Mouse (Mus musculus) liver, embryonic 14.5 days (tissue): ENCODE measurements around the gene Map3k21. TPM values are rescaled to one million over a fixed set of nuclear protein-coding genes. Genes with fewer than 3 reads are reported as not detected.

Source experiments
- ATAC-seq: fragments of 200-750 bp; cut with Nextera tagmentation; 2 replicates; pipeline ENCODE4 v1.8.0; 2017; ENCODE audit warnings: moderate number of reproducible peaks, mild to moderate bottlenecking, moderate library complexity; ENCODE audit not compliant: insufficient read depth
- DNase-seq, 3 experiments: peaks; one replicate each; pipeline ENCODE4 v3.0.0-alpha.2; 2012 to 2013; ENCODE audit warnings: low read depth in 3 of 3, low spot score in 3 of 3
- H3K27ac ChIP-seq: fragments of 300-500 bp; sonication (generic); 2 replicates; pipeline ENCODE4 v1.5.1; 2014; ENCODE audit warnings: moderate library complexity, mild to moderate bottlenecking, control low read depth, inconsistent platforms
- H3K27me3 ChIP-seq: fragments of 300-500 bp; sonication (generic); 2 replicates; pipeline ENCODE4 v1.6.1; 2014; ENCODE audit warnings: mild to moderate bottlenecking, low read length, moderate library complexity; ENCODE audit not compliant: control insufficient read depth, insufficient read depth
- H3K36me3 ChIP-seq: fragments of 300-500 bp; sonication (generic); replicated peaks from 2 replicates; pipeline ENCODE4 v1.6.1; 2014; ENCODE audit warnings: low read depth; ENCODE audit not compliant: control insufficient read depth, insufficient read depth
- H3K4me1 ChIP-seq, 2 experiments: fragments of 200-500 bp in 1 of 2; fragments of 300-500 bp in 1 of 2; sonication (generic) in 1 of 2; replicated peaks; 2 replicates each; pipeline ENCODE4 v1.6.1; 2012 to 2014; ENCODE audit warnings: antibody characterized with exemption in 1 of 2, inconsistent platforms in 1 of 2, low read length in 1 of 2; ENCODE audit not compliant: control insufficient read depth in 2 of 2, insufficient read depth in 2 of 2
- H3K4me2 ChIP-seq: fragments of 300-500 bp; sonication (generic); 2 replicates; pipeline ENCODE4 v1.6.1; 2014; ENCODE audit warnings: low read depth, mild to moderate bottlenecking, control low read depth, moderate library complexity
- H3K4me3 ChIP-seq, 2 experiments: fragments of 200-500 bp in 1 of 2; fragments of 300-500 bp in 1 of 2; sonication (generic) in 1 of 2; 2 replicates each; pipeline ENCODE4 v1.5.1; 2012 to 2014; ENCODE audit warnings: low read depth in 2 of 2, low read length in 2 of 2, mild to moderate bottlenecking in 2 of 2, control low read depth in 1 of 2, inconsistent platforms in 1 of 2, moderate library complexity in 1 of 2; ENCODE audit not compliant: insufficient read depth in 1 of 2
- H3K9ac ChIP-seq: fragments of 300-500 bp; sonication (generic); replicated peaks from 2 replicates; pipeline ENCODE4 v1.6.1; 2014; ENCODE audit warnings: mild to moderate bottlenecking, control low read depth, moderate library complexity
- H3K9me3 ChIP-seq: fragments of 300-500 bp; sonication (generic); 2 replicates; pipeline ENCODE4 v1.6.1; 2016; ENCODE audit warnings: low read length, mixed read lengths; ENCODE audit not compliant: control insufficient read depth
- CTCF ChIP-seq: IDR thresholded peaks from 2 replicates; pipeline ENCODE4 v1.5.1; 2016; ENCODE audit warnings: antibody characterized with exemption, low read depth, control low read depth
- EP300 ChIP-seq: IDR thresholded peaks from 2 replicates; pipeline ENCODE4 v1.6.1; 2016; ENCODE audit warnings: antibody characterized with exemption, low read depth
- WGBS: fragments of 180-500 bp; shearing (Covaris S2); extraction: QIAGEN DNeasy Blood & Tissue Kit; methylation state at CpG from one replicate; pipeline ENCODE4 v1.1.7; 2014; ENCODE audit not compliant: insufficient replicate concordance; 5-methylcytosine and 5-hydroxymethylcytosine counted together
- polyA plus RNA-seq, 2 experiments: library from polyadenylated mRNA; depleted of rRNA in 1 of 2; stranded (reverse) in 1 of 2; unstranded in 1 of 2; fragments of >200 nt; fragmentation: Nextera tagmentation in 1 of 2; extraction: Ambion mirVana in 1 of 2; gene quantifications; 2 replicates each; pipeline versions ENCODE4 v1.2.1 to v1.2.3; 2012 to 2014

Map3k21 gene
- polyA plus RNA-seq, 2 experiments: 0.01 to 0.04 TPM

- TF ChIP-seq EP300: no peak
- TF ChIP-seq CTCF: no peak
- H3K4me1 ChIP-seq: peaks cover 0 to 3% of the 10 kb centered on the region in 2 experiments; a peak in 1 of 4 replicates
- H3K9ac ChIP-seq: no peak overlapping the region
- H3K9me3 ChIP-seq: no peaks in the 10 kb centered on the region
- peaks cover 38% of the 10 kb centered on the region for H3K27me3 ChIP-seq
- H3K27ac ChIP-seq: no peak overlapping the region
- no peaks in the 10 kb centered on the region for H3K36me3 ChIP-seq
- ATAC-seq (no peak), DNase-seq (no peak)
- H3K4me2 ChIP-seq: no peak overlapping the region
- 53% methylated on average over 4 of the region's 4 CpGs for WGBS
- no peak overlapping the region for H3K4me3 ChIP-seq
Observed at GRCm38 (mm10) chr8:125913206-125913605, 3.0 kb downstream of the Map3k21 start.

DNA sequence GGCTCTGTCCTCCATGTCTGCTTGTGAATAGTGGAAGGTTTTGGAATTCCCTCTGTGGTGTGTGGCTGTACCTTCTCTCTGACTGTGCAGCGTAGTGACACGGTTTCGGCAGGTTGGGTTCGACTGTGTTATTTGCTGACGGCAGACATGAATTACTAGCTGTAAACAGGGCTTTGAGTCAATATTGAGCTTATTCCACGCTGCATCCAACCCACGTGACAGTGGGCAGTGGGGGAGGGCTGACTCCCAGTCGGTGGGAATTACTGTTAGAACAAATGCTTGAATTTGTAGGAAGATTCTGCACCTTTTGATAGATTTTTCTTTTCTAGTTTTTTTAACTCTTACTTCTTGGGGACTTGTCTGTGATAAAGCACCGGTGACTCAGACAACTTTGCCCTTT is 4.1 kb downstream of the Map3k21 start:
- Histone ChIP-seq H3K27ac (no peak overlapping the region), H3K36me3 (no peaks in the 10 kb centered on the region), H3K9me3 (no peaks in the 10 kb centered on the region), H3K4me1 (peaks cover 0 to 3% of the 10 kb centered on the region in 2 experiments; a peak in 2 of 4 replicates), H3K9ac (no peak overlapping the region), H3K4me3 (no peak overlapping the region), H3K4me2 (no peak overlapping the region), H3K27me3 (peaks cover 30% of the 10 kb centered on the region)
- no peak for DNase-seq
- no peak for ATAC-seq
- TF ChIP-seq CTCF (no peak), EP300 (no peak)
- WGBS: 65% methylated on average over 9 of the region's 9 CpGs

- Histone ChIP-seq H3K27ac (no peak overlapping the region), H3K4me1 (peaks cover 0 to 5% of the 10 kb centered on the region in 2 experiments; a peak in 2 of 4 replicates), H3K4me3 (no peak overlapping the region), H3K27me3 (peaks cover 5% of the 10 kb centered on the region), H3K9ac (no peak overlapping the region), H3K36me3 (no peaks in the 10 kb centered on the region), H3K9me3 (no peaks in the 10 kb centered on the region), H3K4me2 (no peak overlapping the region)
- no peak for TF ChIP-seq EP300
- no peak for TF ChIP-seq CTCF
- no peak for ATAC-seq
- WGBS: 44% methylated on average over 10 of the region's 10 CpGs
- no peak for DNase-seq
Observed at GRCm38 (mm10) chr8:125917013-125917412, 6.8 kb downstream of the Map3k21 start.

- ATAC-seq: no peak
- DNase-seq: no peak
- Histone ChIP-seq H3K36me3 (no peaks in the 10 kb centered on the region), H3K4me2 (no peak overlapping the region), H3K4me1 (peaks cover 0 to 5% of the 10 kb centered on the region in 2 experiments; a peak in 2 of 4 replicates), H3K27me3 (no peaks in the 10 kb centered on the region), H3K27ac (no peak overlapping the region), H3K9ac (no peak overlapping the region), H3K9me3 (no peaks in the 10 kb centered on the region), H3K4me3 (no peak overlapping the region)
- 65% methylated on average over 2 of the region's 2 CpGs for WGBS
- TF ChIP-seq CTCF (no peak), EP300 (no peak)
Observed at GRCm38 (mm10) chr8:125918719-125919118, 8.5 kb downstream of the Map3k21 start.

GRCm38 (mm10) chr8:125919560-125919959 is 9.3 kb downstream of the Map3k21 start:
- Histone ChIP-seq H3K9me3 (no peaks in the 10 kb centered on the region), H3K27me3 (no peaks in the 10 kb centered on the region), H3K27ac (no peak overlapping the region), H3K36me3 (no peaks in the 10 kb centered on the region), H3K4me1 (peaks cover 0 to 5% of the 10 kb centered on the region in 2 experiments; a peak in 2 of 4 replicates), H3K4me3 (no peak overlapping the region), H3K4me2 (no peak overlapping the region), H3K9ac (no peak overlapping the region)
- ATAC-seq (no peak), DNase-seq (no peak)
- TF ChIP-seq EP300 (no peak), CTCF (no peak)
- 64% methylated on average over 8 of the region's 8 CpGs for WGBS
